Mouse (Mus musculus): ENCODE data around the gene Fbxo22. TPM values are rescaled to one million over a fixed set of nuclear protein-coding genes. Genes with fewer than 3 reads are reported as not detected.
"Not testable (repeated sequence)": the region's sequence is repeated elsewhere in the genome, so short reads cannot be mapped to it uniquely, and the experiment has no call there.

Gene Fbxo22
- total RNA-seq (2022): 10 to 100 TPM; 38.5 to 44.4 (median 40.9) TPM

DNA sequence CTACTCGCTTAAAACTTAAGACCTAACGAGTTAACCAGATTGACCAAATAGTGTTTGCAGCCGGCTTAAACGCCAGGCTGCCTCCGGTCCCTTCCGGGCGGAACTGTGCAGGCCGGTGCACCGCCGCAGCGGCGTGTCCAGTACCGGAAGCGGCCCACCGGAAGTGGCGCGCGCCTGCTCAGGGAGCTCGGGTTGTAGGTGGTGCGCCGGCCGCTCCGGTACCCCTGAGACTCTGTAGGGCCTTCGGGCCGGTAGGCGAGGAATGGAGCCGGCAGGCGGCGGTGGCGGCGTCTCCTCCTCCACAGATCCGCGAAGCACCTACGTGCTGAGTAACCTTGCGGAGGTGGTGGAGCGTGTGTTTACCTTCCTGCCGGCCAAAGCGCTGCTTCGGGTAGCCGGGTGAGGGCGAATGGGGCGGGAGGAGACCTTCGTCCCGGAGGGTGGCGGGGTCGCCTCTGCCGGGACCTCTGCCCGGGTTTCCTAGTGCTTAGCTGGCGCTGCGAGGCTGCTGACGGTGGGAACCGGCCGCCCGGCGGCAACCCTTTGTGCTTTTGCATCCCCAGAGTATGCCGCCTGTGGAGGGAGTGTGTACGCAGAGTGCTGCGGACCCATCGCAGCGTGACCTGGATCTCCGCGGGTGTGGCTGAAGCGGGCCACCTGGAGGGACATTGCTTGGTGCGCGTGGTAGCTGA lies at the start of gene Fbxo22:
TSS of gene Fbxo22 (plus strand) at position 136 of the 692 bp plus-strand sequence.
- DNase-seq: peak; percentile 74

GRCm38 (mm10) chr9:55170655-55171412 lies 37.9 kb upstream of the Fbxo22 start:
- DNase-seq: peak; percentile 26

DNA sequence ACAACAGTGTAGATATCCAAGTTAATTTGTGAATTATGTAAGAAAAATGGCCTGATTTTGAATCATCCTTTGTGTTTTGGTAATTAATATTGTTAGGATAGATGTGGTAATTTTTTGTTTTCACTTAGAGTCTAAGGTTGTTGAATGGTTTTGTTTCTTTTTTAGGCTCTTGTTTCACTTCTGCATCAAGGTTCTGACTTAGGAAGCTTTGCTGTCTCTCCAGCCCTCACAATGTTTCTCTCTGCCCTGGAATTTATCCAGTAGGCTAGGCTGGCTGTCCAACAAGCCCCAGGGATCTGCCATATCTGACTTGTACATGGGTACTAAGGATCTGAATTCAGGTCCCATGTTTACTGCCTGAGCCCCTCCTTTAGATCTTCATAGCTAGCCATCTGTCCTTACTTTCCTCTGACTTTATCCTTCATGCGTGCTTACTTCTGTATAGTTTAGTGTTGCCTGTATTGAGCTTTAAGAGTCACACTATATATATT lies 36.5 kb upstream of the Fbxo22 start:
- no peak for DNase-seq

DNA sequence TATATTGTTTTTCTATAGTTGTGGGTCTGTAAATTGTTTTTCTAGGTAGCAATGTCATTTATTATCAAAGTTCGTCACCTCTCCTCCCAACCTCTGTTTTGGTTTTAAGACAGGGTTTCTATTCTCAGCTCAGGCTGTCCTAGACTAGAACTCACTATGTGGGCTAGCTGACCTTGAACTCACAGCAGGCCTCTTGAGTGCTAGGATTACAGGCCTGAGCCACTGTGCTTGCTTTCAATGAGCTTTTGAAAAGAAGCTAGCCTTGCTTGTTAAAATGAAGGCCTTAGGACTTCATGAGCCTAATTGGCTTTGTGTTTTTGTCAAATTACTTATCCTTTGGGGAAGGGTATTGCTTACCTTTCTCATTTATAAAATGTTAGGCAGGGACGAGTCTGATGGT lies 34.5 kb upstream of the Fbxo22 start:
- DNase-seq: no peak

DNA sequence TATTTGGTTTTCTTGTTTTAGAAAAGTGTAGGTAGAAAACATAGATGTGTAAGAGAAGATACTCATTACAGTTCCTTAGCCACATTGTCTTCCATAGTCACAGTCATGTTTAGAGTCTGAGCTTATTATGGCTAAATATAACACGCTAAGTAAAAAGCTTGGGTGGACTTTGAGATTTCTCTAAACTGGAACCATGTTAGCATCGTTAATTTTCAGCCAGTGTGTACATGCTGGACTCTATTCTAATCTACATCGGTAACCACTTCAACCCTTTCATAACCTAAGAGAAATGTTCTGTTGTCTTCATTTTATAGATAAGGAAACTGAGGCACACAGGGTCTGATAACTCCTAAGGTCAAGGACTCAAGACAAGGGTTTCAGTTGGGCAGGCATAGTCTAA lies 12.8 kb upstream of the Fbxo22 start:
- no peak for DNase-seq

DNA sequence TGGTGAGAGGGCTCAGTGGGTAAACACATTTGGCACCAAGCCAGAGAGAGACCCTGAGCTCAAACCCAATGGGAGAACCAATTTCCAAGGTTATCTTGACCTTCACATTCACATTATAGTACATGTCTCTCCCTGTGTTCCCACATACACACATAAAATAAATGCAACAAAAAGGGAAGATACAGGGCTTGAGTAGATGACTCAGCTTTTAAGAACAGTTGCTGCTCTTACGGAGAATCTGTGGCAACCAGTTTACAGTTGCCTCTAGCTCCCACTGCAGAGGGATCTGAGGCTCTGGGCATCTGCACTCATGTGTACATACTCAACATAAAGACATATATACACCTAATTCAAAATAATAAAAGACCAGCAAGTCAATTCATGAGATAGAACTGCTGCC lies 10.5 kb upstream of the Fbxo22 start:
- DNase-seq: no peak

- peak; percentile 36 for DNase-seq
Measured at GRCm38 (mm10) chr9:55199348-55199747, 9.4 kb upstream of the Fbxo22 start.

DNA sequence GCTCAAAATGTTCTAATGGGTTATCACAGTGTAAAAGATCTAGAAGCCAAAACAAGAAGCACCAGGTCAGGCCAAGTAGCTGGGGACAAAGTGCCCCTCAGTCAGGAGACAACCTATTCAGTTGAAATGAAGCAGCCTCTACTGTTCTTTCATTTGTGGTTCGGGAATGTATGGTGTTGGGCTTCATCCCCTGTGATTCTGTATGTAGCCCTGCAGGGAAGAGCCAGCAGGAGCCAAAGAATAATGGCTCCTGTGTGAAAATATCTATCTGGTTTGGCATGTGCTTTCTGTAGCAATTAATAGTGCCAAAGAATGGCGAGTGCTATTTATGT lies 301 bp upstream of the Fbxo22 start:
- no peak for DNase-seq

DNA sequence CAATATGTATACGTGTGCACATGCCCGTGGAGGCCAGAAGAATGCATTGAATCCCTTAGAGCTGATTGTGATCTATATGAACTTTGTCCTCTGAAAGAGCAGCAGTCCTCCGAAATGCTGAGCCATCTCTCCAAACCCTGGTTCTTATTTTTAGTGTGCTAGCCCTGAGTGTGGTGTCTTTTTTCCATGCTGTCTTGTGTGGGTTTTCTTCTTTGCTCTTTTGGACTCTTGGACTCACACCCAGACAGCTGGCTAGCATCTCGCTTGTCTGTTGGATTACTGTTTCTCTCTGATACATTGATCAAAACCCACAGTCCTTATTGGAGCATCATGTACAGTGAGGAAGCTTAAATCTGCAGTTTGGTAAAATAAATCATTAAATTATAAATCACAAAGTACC lies 2.9 kb downstream of the Fbxo22 start:
- DNase-seq: no peak

- DNase-seq: no peak
Measured at GRCm38 (mm10) chr9:55213396-55213795, 4.7 kb downstream of the Fbxo22 start.

DNA sequence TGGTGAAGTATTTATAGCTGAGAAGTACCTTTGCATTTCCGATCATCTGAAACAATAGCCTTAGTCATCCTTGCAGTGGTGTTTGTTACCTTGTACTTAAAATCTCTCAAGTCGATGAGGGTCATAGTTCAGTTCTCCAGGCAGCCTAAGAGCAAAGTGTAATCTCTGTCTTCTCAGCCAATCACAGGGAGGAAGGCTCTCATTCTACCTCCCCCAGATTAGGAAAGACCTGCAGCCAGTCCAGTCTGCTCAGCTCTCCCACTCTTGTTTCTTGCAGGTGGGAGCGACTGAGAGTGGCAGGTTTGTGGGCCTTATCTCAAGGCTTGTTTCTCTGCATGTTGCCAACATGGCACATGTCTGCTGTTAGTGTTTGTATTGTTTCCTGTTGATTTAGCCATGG lies 6.3 kb downstream of the Fbxo22 start:
- no peak for DNase-seq

DNA sequence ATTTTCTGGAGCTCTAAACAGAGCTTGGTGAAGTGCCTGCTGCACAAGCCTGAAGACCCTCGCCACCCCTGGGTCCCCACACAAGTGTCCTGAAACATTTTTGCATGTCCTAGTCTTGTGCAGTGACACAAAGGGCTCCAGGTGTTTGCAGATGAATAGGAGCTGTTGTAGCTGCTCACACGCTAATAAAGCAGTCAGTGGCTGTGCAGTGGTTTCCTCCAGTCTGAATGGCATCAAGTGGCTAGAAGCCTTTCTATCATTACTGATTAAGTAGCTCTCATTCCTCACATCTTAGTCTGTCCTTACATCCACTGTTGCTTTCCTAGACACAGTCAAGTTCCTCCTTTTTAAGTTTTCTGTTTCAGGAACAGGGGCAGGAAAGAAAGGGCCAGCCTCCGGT lies 6.9 kb downstream of the Fbxo22 start:
- no peak for DNase-seq

DNA sequence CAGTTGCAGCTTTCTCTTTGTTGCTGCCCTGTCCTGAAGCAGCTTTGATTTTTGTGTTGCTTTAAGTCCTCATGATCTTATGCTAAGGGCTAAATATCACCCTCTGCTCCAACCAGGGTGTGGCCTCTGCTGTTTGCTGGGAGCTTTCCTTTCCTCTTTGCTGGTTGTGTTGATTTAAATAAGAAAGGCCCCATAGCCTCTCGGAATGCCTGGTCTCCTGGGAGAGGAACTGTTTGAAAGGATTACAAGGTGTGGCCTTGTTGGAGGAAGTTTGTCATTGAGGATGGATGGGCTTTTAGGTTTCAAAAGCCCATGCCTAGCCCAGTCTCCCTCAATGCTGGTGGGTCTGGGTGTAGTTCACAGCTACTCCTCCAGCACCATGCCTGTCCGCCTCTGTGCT lies 7.4 kb downstream of the Fbxo22 start:
- DNase-seq: no peak

- DNase-seq: no peak
Measured at GRCm38 (mm10) chr9:55217381-55217780, 8.7 kb downstream of the Fbxo22 start.

DNA sequence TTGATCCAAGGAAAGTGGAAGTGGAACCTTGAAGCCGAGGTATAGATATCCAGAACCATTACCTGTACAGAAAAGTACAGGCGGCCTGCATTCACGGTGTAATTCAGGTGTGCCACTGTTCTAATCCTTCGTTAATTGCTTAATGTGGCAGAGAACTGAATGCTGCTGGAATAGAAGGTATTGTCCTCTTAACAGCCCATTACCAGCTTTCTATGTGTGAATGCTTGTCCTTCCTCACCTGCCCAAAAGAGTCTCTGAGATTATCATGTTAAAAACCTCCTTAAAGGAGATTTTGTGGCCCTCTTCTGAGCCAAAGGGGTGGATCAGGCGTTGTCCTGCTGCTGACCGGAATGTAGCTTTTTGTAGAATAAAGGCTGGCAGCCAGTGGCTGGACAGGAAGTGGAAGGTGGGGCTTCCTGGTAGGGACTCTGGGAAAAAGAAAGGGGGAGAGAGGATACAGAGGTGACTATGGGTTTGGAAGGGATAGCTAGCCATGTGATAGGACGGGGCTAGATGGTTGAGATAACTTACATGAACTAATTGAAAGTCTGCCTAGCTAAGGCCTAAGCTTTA lies 16.5 kb downstream of the Fbxo22 start:
- DNase-seq: no peak

DNA sequence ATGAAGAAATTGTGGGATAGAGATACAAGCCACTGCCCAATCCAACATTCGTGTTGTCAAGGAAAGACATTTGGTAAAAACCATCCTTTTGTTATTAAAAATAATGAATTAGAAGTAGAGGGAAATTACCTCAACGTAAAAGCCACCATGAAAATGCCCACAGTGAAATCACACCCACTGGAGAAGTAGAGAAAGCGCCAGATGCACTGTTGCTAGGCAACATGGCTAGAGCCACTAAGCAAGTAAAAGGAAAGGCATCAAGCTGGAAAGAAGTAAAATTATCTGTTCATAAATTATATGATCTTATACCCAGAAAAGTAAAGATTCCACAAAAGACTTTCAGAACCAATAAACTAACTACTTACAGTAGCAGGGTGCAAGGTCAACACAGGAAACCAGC lies 17.5 kb downstream of the Fbxo22 start:
- no peak for DNase-seq

GRCm38 (mm10) chr9:55228149-55228548 lies 19.4 kb downstream of the Fbxo22 start:
- no peak for DNase-seq

DNA sequence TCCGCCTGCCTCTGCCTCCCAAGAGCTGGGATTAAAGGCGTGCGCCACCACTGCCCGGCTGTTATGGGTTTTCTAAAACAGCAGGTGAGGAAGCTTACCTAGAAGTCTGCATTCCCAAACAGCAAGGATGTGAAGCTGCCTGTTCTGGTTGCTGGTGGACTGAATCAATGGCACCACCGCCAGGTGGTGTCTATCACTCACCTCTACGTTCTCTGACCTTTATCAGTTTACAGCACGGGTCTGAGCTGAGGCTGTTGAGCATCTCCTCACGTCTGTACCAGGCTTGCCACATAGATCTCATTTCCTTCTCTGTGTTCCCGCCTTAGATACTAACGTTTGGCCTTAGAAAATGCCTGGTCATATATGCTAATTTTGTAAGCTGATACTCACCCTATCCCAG lies 20.3 kb downstream of the Fbxo22 start:
- DNase-seq: no peak

GRCm38 (mm10) chr9:55231544-55231943 lies 22.8 kb downstream of the Fbxo22 start:
- DNase-seq: no peak

DNA sequence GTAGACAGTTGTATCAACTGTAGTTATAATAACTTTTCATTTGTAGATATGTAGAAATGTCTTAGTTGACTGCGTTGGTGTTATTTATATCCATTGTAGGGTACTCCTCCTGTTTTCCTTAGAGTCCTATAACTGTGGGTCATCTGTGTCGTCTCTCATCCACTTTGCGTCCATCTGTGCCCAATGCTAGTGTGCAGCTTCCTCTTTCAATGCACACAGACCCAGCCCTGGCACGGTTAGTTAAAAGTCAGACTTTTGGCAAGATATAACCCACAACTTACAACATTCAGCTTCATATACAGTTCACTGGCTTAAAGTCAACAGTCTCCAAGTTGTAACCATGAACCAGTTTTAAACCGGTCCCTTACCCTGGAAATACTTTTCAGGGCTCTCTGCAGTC lies 23.4 kb downstream of the Fbxo22 start:
- no peak for DNase-seq

- DNase-seq: no peak
Measured at GRCm38 (mm10) chr9:55232586-55232985, 23.9 kb downstream of the Fbxo22 start.

- DNase-seq: not testable (repeated sequence)
Measured at GRCm38 (mm10) chr9:55233076-55233475, 24.4 kb downstream of the Fbxo22 start.

DNA sequence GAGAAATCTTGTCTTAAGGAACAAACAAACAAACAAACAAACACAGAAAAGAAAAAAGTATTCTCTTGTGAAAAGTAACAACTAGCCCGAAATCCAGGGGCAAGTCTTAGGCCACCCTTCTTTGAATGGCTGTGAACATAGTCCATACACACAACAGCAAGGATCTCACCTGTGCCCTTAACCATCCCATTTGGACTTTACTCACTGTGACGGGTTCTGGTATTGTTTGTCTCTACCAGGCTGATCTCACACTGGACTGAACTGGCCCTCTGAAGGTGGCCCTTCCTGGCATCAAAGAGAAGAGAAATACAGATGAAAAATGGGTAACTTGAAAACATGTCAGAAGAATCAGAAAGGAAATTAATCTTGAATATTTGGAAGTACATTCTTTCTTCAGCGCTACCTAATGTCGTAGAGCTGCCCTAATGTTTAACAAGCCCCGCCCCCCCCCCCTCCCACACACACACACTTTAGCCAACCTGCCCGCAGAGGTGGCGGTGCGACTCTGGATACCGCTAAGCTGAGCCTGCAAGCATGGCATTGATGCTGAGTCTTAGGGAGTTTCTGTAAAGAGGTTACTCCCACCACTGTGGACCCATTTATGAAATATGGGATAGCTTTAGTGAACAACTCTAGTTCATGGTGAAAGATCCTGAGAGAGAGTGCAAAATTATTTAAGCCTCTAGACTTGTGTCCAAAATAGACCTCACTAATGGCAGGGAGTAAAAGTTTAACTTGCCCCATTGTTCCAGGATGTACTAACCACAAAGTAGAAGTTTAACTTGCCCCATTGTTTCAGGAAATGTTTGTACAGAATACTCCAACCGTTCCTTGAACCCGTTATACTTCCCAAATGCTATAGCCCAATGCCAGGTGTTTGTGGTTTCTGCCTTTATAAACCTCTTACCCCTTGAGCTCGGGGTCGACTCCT lies 27.8 kb downstream of the Fbxo22 start:
- DNase-seq: no peak

Data from adrenal gland, adult 8-10 months (tissue).